Mouse (Mus musculus): ENCODE results near the gene Flad1. TPM values are rescaled to one million over a fixed set of nuclear protein-coding genes. Genes with fewer than 3 reads are reported as not detected.

The Flad1 gene
- polyA plus RNA-seq, 1 experiment from 2014 or later, result 30.8 TPM

- no peak overlapping the region for H3K4me2 ChIP-seq (ENCODE audit: low read depth, low read length)
- H3K4me3 ChIP-seq (ENCODE audit: low read depth, low read length), result no peak overlapping the region
- no peak for ATAC-seq (ENCODE audit: low read depth)
- H3K27ac ChIP-seq (ENCODE audit: low read depth, low read length), result no peak overlapping the region
- no peaks in the 10 kb centered on the region for H3K36me3 ChIP-seq (ENCODE audit: control insufficient read depth, insufficient read depth, low read length)
- 19% methylated on average over 5 of the region's 5 CpGs for WGBS
- H3K27me3 ChIP-seq (ENCODE audit: control insufficient read depth, insufficient read depth, low read length), result no peaks in the 10 kb centered on the region
- no peak overlapping the region for H3K9ac ChIP-seq (replicated peaks; ENCODE audit: low read depth, low read length)
- H3K4me1 ChIP-seq (ENCODE audit: control insufficient read depth, insufficient read depth, low read length), result peaks cover 7% of the 10 kb centered on the region
- H3K9me3 ChIP-seq (ENCODE audit: control insufficient read depth, low read length), result no peaks in the 10 kb centered on the region
Measured at GRCm38 (mm10) chr3:89354816-89355511, 56.7 kb downstream of the Flad1 start.

- no peaks in the 10 kb centered on the region for H3K36me3 ChIP-seq (ENCODE audit: control insufficient read depth, insufficient read depth, low read length)
- WGBS, result 70% methylated on average over 5 of the region's 5 CpGs
- peaks cover 12% of the 10 kb centered on the region for H3K4me1 ChIP-seq (ENCODE audit: control insufficient read depth, insufficient read depth, low read length)
- H3K9ac ChIP-seq (replicated peaks; ENCODE audit: low read depth, low read length), result no peak overlapping the region
- H3K27ac ChIP-seq (ENCODE audit: low read depth, low read length), result no peak overlapping the region
- no peak for ATAC-seq (ENCODE audit: low read depth)
- H3K9me3 ChIP-seq (ENCODE audit: control insufficient read depth, low read length), result no peaks in the 10 kb centered on the region
- H3K27me3 ChIP-seq (ENCODE audit: control insufficient read depth, insufficient read depth, low read length), result no peaks in the 10 kb centered on the region
- H3K4me3 ChIP-seq (ENCODE audit: low read depth, low read length), result no peak overlapping the region
- H3K4me2 ChIP-seq (ENCODE audit: low read depth, low read length), result no peak overlapping the region
Measured at GRCm38 (mm10) chr3:89351271-89351670, 60.4 kb downstream of the Flad1 start.

Other genes with a start within 250 kb of the Flad1 start
- gene Clk2, start 247.1 kb downstream of the Flad1 start, polyA plus RNA-seq (2014; fragmentation: Nextera tagmentation; extraction: Ambion mirVana), result 17.5 and 19.6 TPM in 2 replicates
- 126 and 153 TPM in 2 replicates for gene Scamp3, start 234.4 kb downstream of the Flad1 start, polyA plus RNA-seq (2014; fragmentation: Nextera tagmentation; extraction: Ambion mirVana)
- 38.5 and 41.7 TPM in 2 replicates for gene Fam189b, start 228.7 kb downstream of the Flad1 start, polyA plus RNA-seq (2014; fragmentation: Nextera tagmentation; extraction: Ambion mirVana)
- 41.5 and 49.7 TPM in 2 replicates for gene Gba, start 208.9 kb downstream of the Flad1 start, polyA plus RNA-seq (2014; fragmentation: Nextera tagmentation; extraction: Ambion mirVana)
- gene Thbs3, start 196.7 kb downstream of the Flad1 start, polyA plus RNA-seq (2014; fragmentation: Nextera tagmentation; extraction: Ambion mirVana), result 34.7 and 36.6 TPM in 2 replicates
- 147 and 151 TPM in 2 replicates for gene Mtx1, start 184.8 kb downstream of the Flad1 start, polyA plus RNA-seq (2014; fragmentation: Nextera tagmentation; extraction: Ambion mirVana)
- gene Muc1, start 182.8 kb downstream of the Flad1 start, polyA plus RNA-seq (2014; fragmentation: Nextera tagmentation; extraction: Ambion mirVana), result 0.90 and 1.4 TPM in 2 replicates
- gene Krtcap2, start 165.9 kb downstream of the Flad1 start, polyA plus RNA-seq (2014; fragmentation: Nextera tagmentation; extraction: Ambion mirVana), result 206 and 240 TPM in 2 replicates
- gene Trim46, start 165.6 kb downstream of the Flad1 start, polyA plus RNA-seq (2014; fragmentation: Nextera tagmentation; extraction: Ambion mirVana), result 61.6 and 70.7 TPM in 2 replicates
- 69.6 and 84.4 TPM in 2 replicates for gene Dpm3, start 152.5 kb downstream of the Flad1 start, polyA plus RNA-seq (2014; fragmentation: Nextera tagmentation; extraction: Ambion mirVana)
- 36.7 and 39.8 TPM in 2 replicates for gene Slc50a1, start 141.3 kb downstream of the Flad1 start, polyA plus RNA-seq (2014; fragmentation: Nextera tagmentation; extraction: Ambion mirVana)
- 6.8 and 10.5 TPM in 2 replicates for gene Efna1, start 130.7 kb downstream of the Flad1 start, polyA plus RNA-seq (2014; fragmentation: Nextera tagmentation; extraction: Ambion mirVana)
- 85.7 and 96.9 TPM in 2 replicates for gene Efna3, start 88.9 kb downstream of the Flad1 start, polyA plus RNA-seq (2014; fragmentation: Nextera tagmentation; extraction: Ambion mirVana)
- gene Efna4, start 73.8 kb downstream of the Flad1 start, polyA plus RNA-seq (2014; fragmentation: Nextera tagmentation; extraction: Ambion mirVana), result 4.3 and 6.1 TPM in 2 replicates
- gene Adam15, start 61.9 kb downstream of the Flad1 start, polyA plus RNA-seq (2014; fragmentation: Nextera tagmentation; extraction: Ambion mirVana), result 37.6 and 48.3 TPM in 2 replicates
- 0.19 and 0.25 TPM in 2 replicates for gene Dcst2, start 49.9 kb downstream of the Flad1 start, polyA plus RNA-seq (2014; fragmentation: Nextera tagmentation; extraction: Ambion mirVana)
- gene Dcst1, start 46.6 kb downstream of the Flad1 start, polyA plus RNA-seq (2014; fragmentation: Nextera tagmentation; extraction: Ambion mirVana), result 1.1 and 1.4 TPM in 2 replicates
- gene Zbtb7b, start 17.1 kb downstream of the Flad1 start, polyA plus RNA-seq (2014; fragmentation: Nextera tagmentation; extraction: Ambion mirVana), result 0.40 and 0.78 TPM in 2 replicates
- 0.88 and 1.9 TPM in 2 replicates for gene Lenep, start 9.1 kb downstream of the Flad1 start, polyA plus RNA-seq (2014; fragmentation: Nextera tagmentation; extraction: Ambion mirVana)
- 72.0 and 85.4 TPM in 2 replicates for gene Cks1b, start 6.5 kb upstream of the Flad1 start, polyA plus RNA-seq (2014; fragmentation: Nextera tagmentation; extraction: Ambion mirVana)
- 4.1 and 18.9 TPM in 2 replicates for gene Shc1, start 6.6 kb upstream of the Flad1 start, polyA plus RNA-seq (2014; fragmentation: Nextera tagmentation; extraction: Ambion mirVana)
- gene Pygo2, start 18.3 kb upstream of the Flad1 start, polyA plus RNA-seq (2014; fragmentation: Nextera tagmentation; extraction: Ambion mirVana), result 39.8 and 50.3 TPM in 2 replicates
- 8.2 and 9.6 TPM in 2 replicates for gene Pbxip1, start 24.8 kb upstream of the Flad1 start, polyA plus RNA-seq (2014; fragmentation: Nextera tagmentation; extraction: Ambion mirVana)
- gene Pmvk, start 42.7 kb upstream of the Flad1 start, polyA plus RNA-seq (2014; fragmentation: Nextera tagmentation; extraction: Ambion mirVana), result 115 and 137 TPM in 2 replicates
- gene Kcnn3, start 108.3 kb upstream of the Flad1 start, polyA plus RNA-seq (2014; fragmentation: Nextera tagmentation; extraction: Ambion mirVana), result 6.1 and 9.9 TPM in 2 replicates

Measured in neural tube, embryonic 14.5 days (tissue).